ENCODE assay signal across 47 mouse cellular contexts in genomic region chr2:25701001-25701400, GRCm38 (mm10). TPM values are rescaled to one million over a fixed set of nuclear protein-coding genes. Genes with fewer than 3 reads are reported as not detected.
"Had no signal": no experiment of that assay in that cellular context is flagged by ENCODE, and none has a peak within 500 bp of the region (broad histone marks: within the 10 kb centered on the region; RNA-seq: fewer than 3 reads in every experiment).

No protein-coding gene starts in this region.

- H3K27ac ChIP-seq: limb, embryonic 10.5 days; limb, embryonic 12.5 days; limb, embryonic 13.5 days; limb, embryonic 15.5 days; liver, embryonic 12.5 days; liver, embryonic 13.5 days; liver, embryonic 14.5 days; liver, embryonic 15.5 days; lung, embryonic 15.5 days; macrophage; midbrain, embryonic 10.5 days; midbrain, embryonic 12.5 days; midbrain, embryonic 15.5 days; neural tube, embryonic 12.5 days; neural tube, embryonic 13.5 days had no signal

- H3K4me2 ChIP-seq: limb, embryonic 12.5 days; limb, embryonic 13.5 days; limb, embryonic 15.5 days; liver, embryonic 11.5 days; liver, embryonic 12.5 days; liver, embryonic 13.5 days; liver, embryonic 15.5 days; lung, embryonic 14.5 days; lung, embryonic 15.5 days; midbrain, embryonic 11.5 days; midbrain, embryonic 12.5 days; midbrain, embryonic 15.5 days; neural tube, embryonic 12.5 days; neural tube, embryonic 13.5 days had no signal

- H3K9ac ChIP-seq: limb, embryonic 12.5 days; limb, embryonic 13.5 days; limb, embryonic 15.5 days; liver, embryonic 12.5 days; liver, embryonic 13.5 days; liver, embryonic 14.5 days; liver, embryonic 15.5 days; liver, postnatal 0 days; lung, embryonic 14.5 days; lung, embryonic 15.5 days; midbrain, embryonic 12.5 days; midbrain, embryonic 15.5 days; neural tube, embryonic 12.5 days; neural tube, embryonic 13.5 days had no signal

- H3K4me3 ChIP-seq: limb, embryonic 10.5 days; limb, embryonic 12.5 days; limb, embryonic 13.5 days; limb, embryonic 15.5 days; liver, embryonic 12.5 days; liver, embryonic 13.5 days; liver, embryonic 15.5 days; lung, embryonic 15.5 days; megakaryocyte, embryonic 14.5 days; midbrain, embryonic 10.5 days; midbrain, embryonic 12.5 days; midbrain, embryonic 15.5 days; myocyte; neural tube, embryonic 12.5 days; neural tube, embryonic 13.5 days had no signal

- H3K9me3 ChIP-seq: limb, embryonic 10.5 days; limb, embryonic 12.5 days; limb, embryonic 13.5 days; limb, embryonic 15.5 days; liver, embryonic 12.5 days; liver, embryonic 13.5 days; liver, embryonic 15.5 days; lung, embryonic 15.5 days; megakaryocyte, embryonic 14.5 days; midbrain, embryonic 10.5 days; midbrain, embryonic 12.5 days; midbrain, embryonic 15.5 days; neural tube, embryonic 12.5 days; neural tube, embryonic 13.5 days had no signal

- H3K4me1 ChIP-seq: limb, embryonic 10.5 days; limb, embryonic 12.5 days; limb, embryonic 13.5 days; limb, embryonic 15.5 days; liver, embryonic 12.5 days; liver, embryonic 13.5 days; liver, embryonic 15.5 days; lung, embryonic 15.5 days; midbrain, embryonic 10.5 days; midbrain, embryonic 12.5 days; neural tube, embryonic 12.5 days; neural tube, embryonic 13.5 days had no signal

- DNase-seq: left cerebral cortex, postnatal 4 days; liver; liver, embryonic 13.5 days; liver, postnatal 0 days; lung, adult 18-20 months; lung, adult 2 months; lung, embryonic 14.5 days; lung, postnatal 10 days; lung, postnatal 14 days; lung, postnatal 36 days; lung, postnatal 4 days; midbrain, embryonic 14.5 days had no signal

- H3K27me3 ChIP-seq: limb, embryonic 12.5 days; limb, embryonic 13.5 days; limb, embryonic 15.5 days; liver, embryonic 15.5 days; lung, embryonic 15.5 days; midbrain, embryonic 12.5 days; midbrain, embryonic 15.5 days; neural tube, embryonic 12.5 days; neural tube, embryonic 13.5 days had no signal

- ATAC-seq: liver, embryonic 12.5 days; liver, postnatal 0 days; lung, postnatal 0 days; midbrain, embryonic 15.5 days; midbrain, embryonic 16.5 days had no signal

- H3K36me3 ChIP-seq: limb, embryonic 10.5 days; limb, embryonic 12.5 days; limb, embryonic 13.5 days; limb, embryonic 15.5 days; liver, embryonic 12.5 days; liver, embryonic 13.5 days; liver, embryonic 15.5 days; lung, embryonic 15.5 days; midbrain, embryonic 10.5 days; midbrain, embryonic 12.5 days; midbrain, embryonic 15.5 days; neural tube, embryonic 12.5 days; neural tube, embryonic 13.5 days had no signal

RNA-seq across cellular contexts. Expression of gene Obp2a, which starts 1.2 kb away (rescaled TPM):
- total RNA-seq: left cerebral cortex, postnatal 10 days; left cerebral cortex, postnatal 14 days; left cerebral cortex, postnatal 25 days; left cerebral cortex, postnatal 36 days; left cerebral cortex, postnatal 4 days; liver, adult 2 months; megakaryocyte progenitor cell, adult 5-6 weeks; megakaryocyte, adult 5-6 weeks; megakaryocyte-erythroid progenitor cell, adult 5-6 weeks; midbrain, postnatal 0 days; monocyte, adult 5-6 weeks had no signal
- polyA plus RNA-seq: limb, embryonic 10.5 days; limb, embryonic 11.5 days; limb, embryonic 12.5 days; limb, embryonic 13.5 days; limb, embryonic 14.5 days; limb, embryonic 15.5 days; liver, adult 2 months; liver, embryonic 11.5 days; liver, embryonic 12.5 days; liver, embryonic 13.5 days; liver, embryonic 14.5 days; liver, embryonic 15.5 days; liver, embryonic 16.5 days; liver, postnatal 0 days; lung, adult 2 months; lung, embryonic 14.5 days; lung, embryonic 15.5 days; lung, embryonic 16.5 days; lung, postnatal 0 days; macrophage; midbrain, embryonic 10.5 days; midbrain, embryonic 11.5 days; midbrain, embryonic 12.5 days; midbrain, embryonic 14.5 days; midbrain, embryonic 15.5 days; midbrain, embryonic 16.5 days; midbrain, postnatal 0 days; myocyte; neural tube, embryonic 11.5 days; neural tube, embryonic 12.5 days; neural tube, embryonic 13.5 days had no signal

RNA-seq across cellular contexts. Expression of gene Lcn10, which starts 18.5 kb away (rescaled TPM):
- total RNA-seq: left cerebral cortex, postnatal 10 days; left cerebral cortex, postnatal 14 days; left cerebral cortex, postnatal 25 days; left cerebral cortex, postnatal 36 days; left cerebral cortex, postnatal 4 days; liver, adult 2 months; megakaryocyte progenitor cell, adult 5-6 weeks; megakaryocyte, adult 5-6 weeks; megakaryocyte-erythroid progenitor cell, adult 5-6 weeks; midbrain, postnatal 0 days; monocyte, adult 5-6 weeks had no signal
- polyA plus RNA-seq: limb, embryonic 10.5 days; limb, embryonic 11.5 days; limb, embryonic 12.5 days; limb, embryonic 13.5 days; limb, embryonic 14.5 days; limb, embryonic 15.5 days; liver, adult 2 months; liver, embryonic 11.5 days; liver, embryonic 12.5 days; liver, embryonic 13.5 days; liver, embryonic 14.5 days; liver, embryonic 15.5 days; liver, embryonic 16.5 days; liver, postnatal 0 days; lung, adult 2 months; lung, embryonic 14.5 days; lung, embryonic 15.5 days; lung, embryonic 16.5 days; lung, postnatal 0 days; macrophage; midbrain, embryonic 10.5 days; midbrain, embryonic 11.5 days; midbrain, embryonic 12.5 days; midbrain, embryonic 14.5 days; midbrain, embryonic 15.5 days; midbrain, embryonic 16.5 days; midbrain, postnatal 0 days; myocyte; neural tube, embryonic 11.5 days; neural tube, embryonic 12.5 days; neural tube, embryonic 13.5 days had no signal

RNA-seq across cellular contexts. Expression of gene Lcn6, which starts 24.4 kb away (rescaled TPM):
- total RNA-seq: left cerebral cortex, postnatal 10 days; left cerebral cortex, postnatal 14 days; left cerebral cortex, postnatal 25 days; left cerebral cortex, postnatal 36 days; left cerebral cortex, postnatal 4 days; liver, adult 2 months; megakaryocyte progenitor cell, adult 5-6 weeks; megakaryocyte, adult 5-6 weeks; megakaryocyte-erythroid progenitor cell, adult 5-6 weeks; midbrain, postnatal 0 days; monocyte, adult 5-6 weeks had no signal
- polyA plus RNA-seq: limb, embryonic 10.5 days; limb, embryonic 11.5 days; limb, embryonic 12.5 days; limb, embryonic 13.5 days; limb, embryonic 14.5 days; limb, embryonic 15.5 days; liver, adult 2 months; liver, embryonic 11.5 days; liver, embryonic 12.5 days; liver, embryonic 13.5 days; liver, embryonic 14.5 days; liver, embryonic 15.5 days; liver, embryonic 16.5 days; liver, postnatal 0 days; lung, adult 2 months; lung, embryonic 14.5 days; lung, embryonic 15.5 days; lung, embryonic 16.5 days; lung, postnatal 0 days; macrophage; midbrain, embryonic 10.5 days; midbrain, embryonic 11.5 days; midbrain, embryonic 12.5 days; midbrain, embryonic 14.5 days; midbrain, embryonic 15.5 days; midbrain, embryonic 16.5 days; midbrain, postnatal 0 days; myocyte; neural tube, embryonic 11.5 days; neural tube, embryonic 12.5 days; neural tube, embryonic 13.5 days had no signal

RNA-seq across cellular contexts. Expression of gene Obp2b, which starts 35.8 kb away (rescaled TPM):
- total RNA-seq: left cerebral cortex, postnatal 10 days; left cerebral cortex, postnatal 14 days; left cerebral cortex, postnatal 25 days; left cerebral cortex, postnatal 36 days; left cerebral cortex, postnatal 4 days; liver, adult 2 months; megakaryocyte progenitor cell, adult 5-6 weeks; megakaryocyte, adult 5-6 weeks; megakaryocyte-erythroid progenitor cell, adult 5-6 weeks; midbrain, postnatal 0 days; monocyte, adult 5-6 weeks had no signal
- polyA plus RNA-seq: limb, embryonic 10.5 days; limb, embryonic 11.5 days; limb, embryonic 12.5 days; limb, embryonic 13.5 days; limb, embryonic 14.5 days; limb, embryonic 15.5 days; liver, adult 2 months; liver, embryonic 11.5 days; liver, embryonic 12.5 days; liver, embryonic 13.5 days; liver, embryonic 14.5 days; liver, embryonic 15.5 days; liver, embryonic 16.5 days; liver, postnatal 0 days; lung, adult 2 months; lung, embryonic 14.5 days; lung, embryonic 15.5 days; lung, embryonic 16.5 days; lung, postnatal 0 days; macrophage; midbrain, embryonic 10.5 days; midbrain, embryonic 11.5 days; midbrain, embryonic 12.5 days; midbrain, embryonic 14.5 days; midbrain, embryonic 15.5 days; midbrain, embryonic 16.5 days; midbrain, postnatal 0 days; myocyte; neural tube, embryonic 11.5 days; neural tube, embryonic 12.5 days; neural tube, embryonic 13.5 days had no signal
